Mouse (Mus musculus) heart, postnatal 0 days (tissue): ENCODE measurements around the gene Cbln4. TPM values are rescaled to one million over a fixed set of nuclear protein-coding genes. Genes with fewer than 3 reads are reported as not detected.

Experiments used
- ATAC-seq: fragments of 200-750 bp; cut with Nextera tagmentation; 2 replicates; pipeline ENCODE4 v1.8.0; 2017; ENCODE audit warnings: low read depth, moderate number of reproducible peaks, moderate library complexity; ENCODE audit not compliant: insufficient read depth
- DNase-seq: peaks from one replicate; pipeline ENCODE4 v3.0.0-alpha.2; 2016; ENCODE audit warnings: low spot score
- H3K27ac ChIP-seq: fragments of 300-500 bp; sonication (generic); 2 replicates; pipeline ENCODE4 v1.5.1; 2014; ENCODE audit warnings: low read depth, mild to moderate bottlenecking
- H3K27me3 ChIP-seq: fragments of 300-500 bp; sonication (generic); 2 replicates; pipeline ENCODE4 v1.6.1; 2014; ENCODE audit warnings: low read length, mixed read lengths; ENCODE audit not compliant: control insufficient read depth, insufficient read depth
- H3K36me3 ChIP-seq: fragments of 300-500 bp; sonication (generic); replicated peaks from 2 replicates; pipeline ENCODE4 v1.6.1; 2014; ENCODE audit warnings: low read length, mixed read lengths; ENCODE audit not compliant: control insufficient read depth, insufficient read depth
- H3K4me1 ChIP-seq: fragments of 300-500 bp; sonication (generic); 2 replicates; pipeline ENCODE4 v1.6.1; 2014; ENCODE audit warnings: antibody characterized with exemption; ENCODE audit not compliant: control insufficient read depth, insufficient read depth
- H3K4me2 ChIP-seq: fragments of 300-500 bp; sonication (generic); 2 replicates; pipeline ENCODE4 v1.6.1; 2014; ENCODE audit warnings: low read depth, mild to moderate bottlenecking, low read length, moderate library complexity
- H3K4me3 ChIP-seq: fragments of 300-500 bp; sonication (generic); 2 replicates; pipeline ENCODE4 v1.5.1; 2014; ENCODE audit warnings: low read depth, low read length
- H3K9ac ChIP-seq: fragments of 300-500 bp; sonication (generic); replicated peaks from 2 replicates; pipeline ENCODE4 v1.6.1; 2014; ENCODE audit warnings: low read depth, low read length, mixed read lengths
- H3K9me3 ChIP-seq: fragments of 300-500 bp; sonication (generic); replicated peaks from 2 replicates; pipeline ENCODE4 v1.6.1; 2016; ENCODE audit warnings: low read length; ENCODE audit not compliant: control insufficient read depth
- CTCF ChIP-seq: IDR thresholded peaks from 2 replicates; pipeline ENCODE4 v1.5.1; 2016; ENCODE audit warnings: antibody characterized with exemption, control low read depth, low read depth
- EP300 ChIP-seq: IDR thresholded peaks from 2 replicates; pipeline ENCODE4 v1.6.1; 2016; ENCODE audit warnings: antibody characterized with exemption, low read depth
- WGBS: fragments of 180-500 bp; shearing (Covaris S2); extraction: QIAGEN DNeasy Blood & Tissue Kit; methylation state at CpG from one replicate; pipeline ENCODE4 v1.1.7; 2014; 5-methylcytosine and 5-hydroxymethylcytosine counted together
- polyA plus RNA-seq: library from polyadenylated mRNA; unstranded; fragments of >200 nt; fragmentation: Nextera tagmentation; extraction: Ambion mirVana; gene quantifications from 2 replicates; pipeline ENCODE4 v1.2.1, GENCODE M21; 2015
- total RNA-seq: library from RNA; depleted of rRNA; stranded (reverse); fragments of >200 nt; gene quantifications from 2 replicates; pipeline ENCODE4 v1.2.3, GENCODE M21; 2014; ENCODE audit warnings: low replicate concordance; rRNA removed

The Cbln4 gene
- total and polyA plus RNA-seq, 2 experiments from 2014 or later: not detected

GRCm38 (mm10) chr2:171994861-171995260 lies 48.4 kb downstream of the Cbln4 start:
- 67% methylated on average over 6 of the region's 6 CpGs for WGBS
- Histone ChIP-seq H3K27ac (no peak overlapping the region), H3K9me3 (no peaks in the 10 kb centered on the region), H3K4me1 (no peaks in the 10 kb centered on the region), H3K4me3 (no peak overlapping the region), H3K27me3 (no peaks in the 10 kb centered on the region), H3K4me2 (no peak overlapping the region), H3K36me3 (no peaks in the 10 kb centered on the region), H3K9ac (no peak overlapping the region)
- ATAC-seq (no peak), DNase-seq (no peak)
- TF ChIP-seq CTCF (no peak), EP300 (no peak)

GRCm38 (mm10) chr2:171994240-171994639 lies 49.0 kb downstream of the Cbln4 start:
- Histone ChIP-seq H3K27me3 (no peaks in the 10 kb centered on the region), H3K4me1 (no peaks in the 10 kb centered on the region), H3K9ac (no peak overlapping the region), H3K4me3 (no peak overlapping the region), H3K4me2 (no peak overlapping the region), H3K36me3 (no peaks in the 10 kb centered on the region), H3K9me3 (no peaks in the 10 kb centered on the region), H3K27ac (no peak overlapping the region)
- 87% methylated on average over 5 of the region's 5 CpGs for WGBS
- ATAC-seq (no peak), DNase-seq (no peak)
- TF ChIP-seq EP300: no peak
- no peak for TF ChIP-seq CTCF

- Histone ChIP-seq H3K4me3 (no peak overlapping the region), H3K4me1 (no peaks in the 10 kb centered on the region), H3K27ac (no peak overlapping the region), H3K9ac (no peak overlapping the region), H3K4me2 (no peak overlapping the region), H3K27me3 (no peaks in the 10 kb centered on the region), H3K9me3 (no peaks in the 10 kb centered on the region), H3K36me3 (no peaks in the 10 kb centered on the region)
- ATAC-seq: no peak
- TF ChIP-seq EP300: no peak
- no peak for TF ChIP-seq CTCF
- WGBS: 59% methylated on average over 6 of the region's 6 CpGs
- no peak for DNase-seq
Observed at GRCm38 (mm10) chr2:171986686-171987085, 56.6 kb downstream of the Cbln4 start.

Other genes starting within 250 kb of the Cbln4 start
- not detected in 2 replicates for gene Mc3r, start 205.0 kb upstream of the Cbln4 start, total RNA-seq
- not detected in 2 replicates for gene Mc3r, start 205.0 kb upstream of the Cbln4 start, polyA plus RNA-seq